In the genomic region with DNA sequence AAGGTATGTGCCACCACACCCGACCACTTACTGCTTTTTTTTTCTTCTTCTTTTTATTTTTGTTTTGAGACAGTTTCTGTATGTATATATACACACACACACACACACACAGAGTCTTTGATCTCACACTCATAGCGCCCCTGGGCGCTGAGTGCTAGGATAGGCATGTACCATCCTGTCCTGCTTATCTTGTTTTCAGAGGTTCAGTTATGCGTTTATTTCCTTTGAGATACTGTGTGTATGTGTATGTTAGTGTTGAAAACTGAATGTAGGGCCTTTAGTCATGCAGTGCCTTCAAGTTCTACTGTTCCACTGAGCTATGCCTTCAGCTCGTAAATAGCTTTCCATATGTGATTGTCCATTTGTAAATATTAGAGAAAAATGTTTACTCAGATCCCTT, we compare ENCODE assay signal across 17 mouse cellular contexts. TPM values are rescaled to one million over a fixed set of nuclear protein-coding genes. Genes with fewer than 3 reads are reported as not detected.
DNase-seq lines count a peak whose midpoint lies in the region; ATAC-seq and TF ChIP-seq lines count a peak whose summit lies in the region.
"Had no signal": no experiment of that assay in that cellular context is flagged by ENCODE, and none has a peak within 500 bp of the region (broad histone marks: within the 10 kb centered on the region; RNA-seq: fewer than 3 reads in every experiment).

No protein-coding gene starts in this region.

- peaks cover 11% of the 10 kb centered on the region; the same call in 1 of the 2 replicates for H3K79me2 ChIP-seq in liver, adult 2 months (ENCODE audit: control insufficient read depth, insufficient read depth, low read length)

- WGBS in intestine, embryonic 16.5 days: 83% methylated on average over 5 of the region's 5 CpGs
- WGBS in intestine, postnatal 0 days: 68% methylated on average over 5 of the region's 5 CpGs
- 75% methylated on average over 5 of the region's 5 CpGs for WGBS in liver, adult 2 months
- WGBS in kidney, adult 2 months: 91% methylated on average over 5 of the region's 5 CpGs

- TF ChIP-seq CTCF in intestine, postnatal 0 days (IDR thresholded peaks at IDR 0.05; ENCODE audit: low read depth): no peak
- TF ChIP-seq CTCF in liver, adult 2 months (IDR thresholded peaks at IDR 0.05; ENCODE audit: low read depth, low read length): no peak
- no peak for TF ChIP-seq CTCF in kidney, adult 2 months (conservative IDR thresholded peaks at IDR 0.05; ENCODE audit: insufficient read depth, insufficient read length, low read depth, low read length)

- H3K4me3 ChIP-seq in intestine, embryonic 16.5 days (ENCODE audit: low read length): no peak overlapping the region
- no peak overlapping the region for H3K4me3 ChIP-seq in intestine, postnatal 0 days (ENCODE audit: low read depth, low read length)
- H3K4me3 ChIP-seq in liver, adult 2 months (ENCODE audit: insufficient read depth, low read depth, low read length): no peak overlapping the region
- no peak overlapping the region for H3K4me3 ChIP-seq in kidney, adult 2 months (ENCODE audit: insufficient read depth, low read depth, low read length)
- H3K4me3 ChIP-seq: forebrain, embryonic 15.5 days; gastrocnemius, adult 2 months; limb, embryonic 12.5 days had no signal

- TF ChIP-seq POLR2A in liver, adult 2 months (IDR thresholded peaks at IDR 0.05; ENCODE audit: extremely low read depth, insufficient read depth, low read length): no peak
- TF ChIP-seq POLR2A in kidney, adult 2 months (IDR thresholded peaks at IDR 0.05; ENCODE audit: low read depth, low read length): no peak

- H3K36me3 ChIP-seq in intestine, embryonic 16.5 days (ENCODE audit: control insufficient read depth, insufficient read depth, low read length): no peaks in the 10 kb centered on the region
- H3K36me3 ChIP-seq in intestine, postnatal 0 days (ENCODE audit: control insufficient read depth, insufficient read depth): no peaks in the 10 kb centered on the region
- no peaks in the 10 kb centered on the region for H3K36me3 ChIP-seq in liver, adult 2 months (ENCODE audit: control insufficient read depth, insufficient read depth, low read length)
- H3K36me3 ChIP-seq in kidney, adult 2 months (ENCODE audit: control insufficient read depth, insufficient read depth, low read length): no peaks in the 10 kb centered on the region
- H3K36me3 ChIP-seq: forebrain, embryonic 15.5 days; limb, embryonic 12.5 days had no signal

- no peak overlapping the region for H3K4me2 ChIP-seq in intestine, embryonic 16.5 days (ENCODE audit: low read depth, low read length)
- no peak overlapping the region for H3K4me2 ChIP-seq in intestine, postnatal 0 days (replicated peaks; ENCODE audit: low read depth)
- H3K4me2 ChIP-seq: forebrain, embryonic 15.5 days; hindbrain, embryonic 14.5 days; limb, embryonic 12.5 days had no signal

- no peaks in the 10 kb centered on the region for H3K9me3 ChIP-seq in intestine, embryonic 16.5 days (ENCODE audit: control insufficient read depth, low read length)
- no peaks in the 10 kb centered on the region for H3K9me3 ChIP-seq in intestine, postnatal 0 days (ENCODE audit: control insufficient read depth)
- H3K9me3 ChIP-seq: forebrain, embryonic 15.5 days; limb, embryonic 12.5 days had no signal

- H3K27ac ChIP-seq in intestine, embryonic 16.5 days (ENCODE audit: low read length): no peak overlapping the region
- no peak overlapping the region for H3K27ac ChIP-seq in intestine, postnatal 0 days (ENCODE audit: low read depth, low read length)
- H3K27ac ChIP-seq in liver, adult 2 months (replicated peaks; ENCODE audit: insufficient read depth, low read depth, low read length): peak overlapping the region; percentile 83; the same call in 1 of the 2 replicates
- no peak overlapping the region for H3K27ac ChIP-seq in kidney, adult 2 months (ENCODE audit: insufficient read depth, low read depth, low read length)
- H3K27ac ChIP-seq: forebrain, embryonic 15.5 days; gastrocnemius, adult 2 months; hindbrain, embryonic 14.5 days; limb, embryonic 12.5 days had no signal

- H3K9ac ChIP-seq in intestine, embryonic 16.5 days (ENCODE audit: low read depth, low read length): no peak overlapping the region
- H3K9ac ChIP-seq in intestine, postnatal 0 days (ENCODE audit: low read depth, low read length): no peak overlapping the region
- H3K9ac ChIP-seq in liver, adult 2 months (ENCODE audit: low read depth, low read length): no peak overlapping the region
- H3K9ac ChIP-seq: forebrain, embryonic 15.5 days; hindbrain, embryonic 14.5 days; limb, embryonic 12.5 days had no signal

- peaks cover 7% of the 10 kb centered on the region; the same call in 1 of the 2 replicates for H3K4me1 ChIP-seq in intestine, embryonic 16.5 days (ENCODE audit: control insufficient read depth, insufficient read depth, low read length)
- H3K4me1 ChIP-seq in intestine, postnatal 0 days (replicated peaks; ENCODE audit: control insufficient read depth, insufficient read depth, low read length): no peaks in the 10 kb centered on the region; the same call in 1 of the 2 replicates
- H3K4me1 ChIP-seq in liver, adult 2 months (ENCODE audit: control insufficient read depth, insufficient read depth, low read length): peaks cover 24% of the 10 kb centered on the region
- H3K4me1 ChIP-seq in kidney, adult 2 months (ENCODE audit: control insufficient read depth, insufficient read depth, low read length): peaks cover 9% of the 10 kb centered on the region; the same call in 1 of the 2 replicates
- H3K4me1 ChIP-seq: limb, embryonic 12.5 days had no signal

- no peaks in the 10 kb centered on the region for H3K27me3 ChIP-seq in intestine, embryonic 16.5 days (replicated peaks; ENCODE audit: control insufficient read depth, insufficient read depth, low read length)
- no peaks in the 10 kb centered on the region for H3K27me3 ChIP-seq in intestine, postnatal 0 days (replicated peaks; ENCODE audit: control insufficient read depth, insufficient read depth, low read length)
- H3K27me3 ChIP-seq in liver, adult 2 months (ENCODE audit: control insufficient read depth, insufficient read depth, low read length): no peaks in the 10 kb centered on the region
- H3K27me3 ChIP-seq in kidney, adult 2 months (replicated peaks; ENCODE audit: control insufficient read depth, insufficient read depth, low read length): no peaks in the 10 kb centered on the region
- H3K27me3 ChIP-seq: forebrain, embryonic 15.5 days; limb, embryonic 12.5 days had no signal

- peak; percentile 51 for DNase-seq in MEL-GATA-1-ER (ENCODE audit: extremely low read depth, low read depth)
- no peak for DNase-seq in liver, adult 2 months (ENCODE audit: extremely low read depth, low read depth, low spot score)
- DNase-seq in kidney, adult 2 months: no peak
- DNase-seq in adrenal gland, adult 2 months: no peak
- no peak for DNase-seq in right cerebral cortex, adult 18-20 months
- DNase-seq: adrenal gland, postnatal 14 days; cerebellum, adult 8-10 months; gastrocnemius, adult 2 months; heart, postnatal 14 days; kidney, adult 9 months; lung, postnatal 10 days had no signal

- 0 out of 2 replicates have a peak, but pooled peaks have one; percentile 18 for ATAC-seq in intestine, embryonic 16.5 days
- no peak for ATAC-seq in intestine, postnatal 0 days
- peak; percentile 71 for ATAC-seq in megakaryocyte-erythroid progenitor cell, adult 5-6 weeks (replicated peaks; ENCODE audit: low FRiP score, low TSS enrichment, poor library complexity, severe bottlenecking)
- ATAC-seq: forebrain, embryonic 15.5 days had no signal

RNA-seq across cellular contexts. Expression of a gene that starts 20.2 kb away (rescaled TPM):
- 3.5 and 4.2 TPM in 2 replicates for polyA plus RNA-seq in intestine, embryonic 16.5 days (2015; fragmentation: Nextera tagmentation; extraction: Ambion mirVana)
- polyA plus RNA-seq in intestine, postnatal 0 days (2015; fragmentation: Nextera tagmentation; extraction: Ambion mirVana): 1.0 and 1.2 TPM in 2 replicates
- total RNA-seq in liver, adult 2 months (2014; rRNA removed): 2.7 and 3.6 TPM in 2 replicates
- polyA plus RNA-seq in liver, adult 2 months (2012; rRNA removed): 4.5 and 4.8 TPM in 2 replicates
- total RNA-seq in megakaryocyte-erythroid progenitor cell, adult 5-6 weeks (2014; fragmentation: Nextera tagmentation): 14.0 and 20.2 TPM in 2 replicates
- 8.8 and 10.1 TPM in 2 replicates for total RNA-seq in megakaryocyte-erythroid progenitor cell, adult 5-6 weeks (2017)
- polyA plus RNA-seq in kidney, adult 2 months (2012; rRNA removed): 4.1 and 4.9 TPM in 2 replicates
- 10 to 100 TPM in 1 of 2 experiments, 1 to 10 TPM in 1; 8.4 to 11.3 TPM for total RNA-seq in adrenal gland, adult 2 months (2021)
- 6.8 and 8.6 TPM in 2 replicates for polyA plus RNA-seq in adrenal gland, adult 2 months (2012; rRNA removed)
